Mouse (Mus musculus) neural tube, embryonic 12.5 days (tissue): ENCODE measurements around the gene Umodl1. TPM values are rescaled to one million over a fixed set of nuclear protein-coding genes. Genes with fewer than 3 reads are reported as not detected.

Experiments used
- ATAC-seq: fragments of 200-750 bp; cut with Nextera tagmentation; 2 replicates; pipeline ENCODE4 v1.8.0; 2017; ENCODE audit warnings: low read depth, mild to moderate bottlenecking, moderate TSS enrichment, moderate library complexity; ENCODE audit not compliant: low FRiP score
- H3K27ac ChIP-seq: fragments of 300-500 bp; sonication (generic); 2 replicates; pipeline ENCODE4 v1.5.1; 2016
- H3K27me3 ChIP-seq: fragments of 300-500 bp; sonication (generic); replicated peaks from 2 replicates; pipeline ENCODE4 v1.6.1; 2016; ENCODE audit warnings: mild to moderate bottlenecking
- H3K36me3 ChIP-seq: fragments of 300-500 bp; sonication (generic); 2 replicates; pipeline ENCODE4 v1.6.1; 2016; ENCODE audit warnings: mild to moderate bottlenecking
- H3K4me1 ChIP-seq: fragments of 300-500 bp; sonication (generic); 2 replicates; pipeline ENCODE4 v1.6.1; 2016
- H3K4me2 ChIP-seq: fragments of 300-500 bp; sonication (generic); replicated peaks from 2 replicates; pipeline ENCODE4 v1.6.1; 2016; ENCODE audit warnings: mild to moderate bottlenecking
- H3K4me3 ChIP-seq: fragments of 300-500 bp; sonication (generic); 2 replicates; pipeline ENCODE4 v1.5.1; 2016
- H3K9ac ChIP-seq: fragments of 300-500 bp; sonication (generic); 2 replicates; pipeline ENCODE4 v1.6.1; 2016; ENCODE audit warnings: mild to moderate bottlenecking
- H3K9me3 ChIP-seq: fragments of 300-500 bp; sonication (generic); 2 replicates; pipeline ENCODE4 v1.6.1; 2016; ENCODE audit warnings: mild to moderate bottlenecking
- WGBS: fragments of 180-500 bp; shearing (Covaris S2); methylation state at CpG from one replicate; pipeline ENCODE4 v1.1.7; 2016; 5-methylcytosine and 5-hydroxymethylcytosine counted together
- polyA plus RNA-seq: library from polyadenylated mRNA; unstranded; fragments of >200 nt; fragmentation: Nextera tagmentation; extraction: Ambion mirVana; gene quantifications from 2 replicates; pipeline ENCODE4 v1.2.1, GENCODE M21; 2016

Umodl1 gene
- polyA plus RNA-seq, 1 experiment from 2014 or later: not detected

- no peak for ATAC-seq
- 0 out of 2 replicates have a peak, but pooled peaks cover 3% of the 10 kb centered on the region for H3K4me1 ChIP-seq
- H3K27ac ChIP-seq: no peak overlapping the region
- no peaks in the 10 kb centered on the region for H3K36me3 ChIP-seq
- 91% methylated on average over 6 of the region's 6 CpGs for WGBS
- H3K27me3 ChIP-seq: no peaks in the 10 kb centered on the region
- H3K9ac ChIP-seq: no peak overlapping the region
- H3K9me3 ChIP-seq: peaks cover 12% of the 10 kb centered on the region; the same call in 1 of the 2 replicates
- H3K4me3 ChIP-seq: no peak overlapping the region
- H3K4me2 ChIP-seq: no peak overlapping the region
Observed at GRCm38 (mm10) chr17:31027723-31028122, 73.3 kb downstream of the Umodl1 start.

GRCm38 (mm10) chr17:31028821-31029370 is 74.5 kb downstream of the Umodl1 start:
- Histone ChIP-seq H3K4me3 (no peak overlapping the region), H3K27me3 (no peaks in the 10 kb centered on the region), H3K36me3 (no peaks in the 10 kb centered on the region), H3K9ac (no peak overlapping the region), H3K9me3 (peaks cover 12% of the 10 kb centered on the region; the same call in 1 of the 2 replicates), H3K27ac (no peak overlapping the region), H3K4me2 (no peak overlapping the region), H3K4me1 (0 out of 2 replicates have a peak, but pooled peaks cover 7% of the 10 kb centered on the region)
- no peak for ATAC-seq
- 84% methylated on average over 9 of the region's 9 CpGs for WGBS

- Histone ChIP-seq H3K4me3 (no peak overlapping the region), H3K36me3 (no peaks in the 10 kb centered on the region), H3K4me1 (0 out of 2 replicates have a peak, but pooled peaks cover 9% of the 10 kb centered on the region), H3K27me3 (no peaks in the 10 kb centered on the region), H3K9ac (no peak overlapping the region), H3K27ac (no peak overlapping the region), H3K4me2 (no peak overlapping the region), H3K9me3 (peaks cover 12% of the 10 kb centered on the region; the same call in 1 of the 2 replicates)
- no peak for ATAC-seq
- 91% methylated on average over 4 of the region's 4 CpGs for WGBS
Observed at GRCm38 (mm10) chr17:31029407-31029806, 75.0 kb downstream of the Umodl1 start.

- Histone ChIP-seq H3K9me3 (peaks cover 12% of the 10 kb centered on the region; the same call in 1 of the 2 replicates), H3K4me2 (no peak overlapping the region), H3K27ac (no peak overlapping the region), H3K4me3 (no peak overlapping the region), H3K36me3 (no peaks in the 10 kb centered on the region), H3K9ac (no peak overlapping the region), H3K4me1 (0 out of 2 replicates have a peak, but pooled peaks cover 7% of the 10 kb centered on the region), H3K27me3 (no peaks in the 10 kb centered on the region)
- WGBS: 90% methylated on average over 4 of the region's 4 CpGs
- no peak for ATAC-seq
Observed at GRCm38 (mm10) chr17:31032341-31032740, 77.9 kb downstream of the Umodl1 start.

- no peak for ATAC-seq
- no peak overlapping the region for H3K27ac ChIP-seq
- peaks cover 12% of the 10 kb centered on the region; the same call in 1 of the 2 replicates for H3K9me3 ChIP-seq
- WGBS: 86% methylated on average over 2 of the region's 2 CpGs
- H3K27me3 ChIP-seq: no peaks in the 10 kb centered on the region
- no peaks in the 10 kb centered on the region for H3K36me3 ChIP-seq
- no peak overlapping the region for H3K4me2 ChIP-seq
- H3K4me1 ChIP-seq: 0 out of 2 replicates have a peak, but pooled peaks cover 7% of the 10 kb centered on the region
- H3K4me3 ChIP-seq: no peak overlapping the region
- no peak overlapping the region for H3K9ac ChIP-seq
Observed at GRCm38 (mm10) chr17:31033251-31033650, 78.8 kb downstream of the Umodl1 start.

GRCm38 (mm10) chr17:31034165-31034564 is 79.7 kb downstream of the Umodl1 start:
- 55% methylated on average over 5 of the region's 5 CpGs for WGBS
- 0 out of 2 replicates have a peak, but pooled peaks cover 7% of the 10 kb centered on the region for H3K4me1 ChIP-seq
- no peaks in the 10 kb centered on the region for H3K36me3 ChIP-seq
- peaks cover 12% of the 10 kb centered on the region; the same call in 1 of the 2 replicates for H3K9me3 ChIP-seq
- no peak overlapping the region for H3K27ac ChIP-seq
- no peaks in the 10 kb centered on the region for H3K27me3 ChIP-seq
- ATAC-seq: no peak
- H3K9ac ChIP-seq: no peak overlapping the region
- no peak overlapping the region for H3K4me2 ChIP-seq
- no peak overlapping the region for H3K4me3 ChIP-seq

- Histone ChIP-seq H3K36me3 (no peaks in the 10 kb centered on the region), H3K4me1 (0 out of 2 replicates have a peak, but pooled peaks cover 7% of the 10 kb centered on the region), H3K27ac (no peak overlapping the region), H3K4me2 (no peak overlapping the region), H3K9ac (no peak overlapping the region), H3K4me3 (no peak overlapping the region), H3K9me3 (peaks cover 12% of the 10 kb centered on the region; the same call in 1 of the 2 replicates), H3K27me3 (no peaks in the 10 kb centered on the region)
- ATAC-seq: no peak
- 92% methylated on average over 9 of the region's 9 CpGs for WGBS
Observed at GRCm38 (mm10) chr17:31034674-31035356, 80.4 kb downstream of the Umodl1 start.

- H3K9me3 ChIP-seq: peaks cover 12% of the 10 kb centered on the region; the same call in 1 of the 2 replicates
- no peak for ATAC-seq
- no peak overlapping the region for H3K9ac ChIP-seq
- no peak overlapping the region for H3K4me3 ChIP-seq
- WGBS: 81% methylated on average over 22 of the region's 22 CpGs
- no peaks in the 10 kb centered on the region for H3K27me3 ChIP-seq
- H3K27ac ChIP-seq: no peak overlapping the region
- no peaks in the 10 kb centered on the region for H3K36me3 ChIP-seq
- H3K4me2 ChIP-seq: no peak overlapping the region
- 0 out of 2 replicates have a peak, but pooled peaks cover 7% of the 10 kb centered on the region for H3K4me1 ChIP-seq
Observed at GRCm38 (mm10) chr17:31036168-31036876, 81.9 kb downstream of the Umodl1 start.

- H3K27me3 ChIP-seq: no peaks in the 10 kb centered on the region
- peaks cover 3% of the 10 kb centered on the region; the same call in 1 of the 2 replicates for H3K9me3 ChIP-seq
- no peak overlapping the region for H3K4me3 ChIP-seq
- H3K4me2 ChIP-seq: no peak overlapping the region
- 0 out of 2 replicates have a peak, but pooled peaks cover 7% of the 10 kb centered on the region for H3K4me1 ChIP-seq
- no peak for ATAC-seq
- no peak overlapping the region for H3K9ac ChIP-seq
- H3K27ac ChIP-seq: no peak overlapping the region
- 79% methylated on average over 8 of the region's 8 CpGs for WGBS
- no peaks in the 10 kb centered on the region for H3K36me3 ChIP-seq
Observed at GRCm38 (mm10) chr17:31037331-31037730, 82.9 kb downstream of the Umodl1 start.

- WGBS: 83% methylated on average over 4 of the region's 4 CpGs
- ATAC-seq: no peak
- 0 out of 2 replicates have a peak, but pooled peaks cover 7% of the 10 kb centered on the region for H3K4me1 ChIP-seq
- H3K27me3 ChIP-seq: no peaks in the 10 kb centered on the region
- H3K27ac ChIP-seq: no peak overlapping the region
- no peak overlapping the region for H3K4me2 ChIP-seq
- no peak overlapping the region for H3K9ac ChIP-seq
- no peaks in the 10 kb centered on the region for H3K36me3 ChIP-seq
- no peaks in the 10 kb centered on the region for H3K9me3 ChIP-seq
- H3K4me3 ChIP-seq: no peak overlapping the region
Observed at GRCm38 (mm10) chr17:31038381-31038780, 83.9 kb downstream of the Umodl1 start.

GRCm38 (mm10) chr17:31039626-31040025 is 85.2 kb downstream of the Umodl1 start:
- H3K36me3 ChIP-seq: no peaks in the 10 kb centered on the region
- no peak for ATAC-seq
- H3K27me3 ChIP-seq: no peaks in the 10 kb centered on the region
- no peak overlapping the region for H3K27ac ChIP-seq
- H3K4me1 ChIP-seq: no peaks in the 10 kb centered on the region
- 67% methylated on average over 7 of the region's 7 CpGs for WGBS
- no peak overlapping the region for H3K4me2 ChIP-seq
- H3K9me3 ChIP-seq: no peaks in the 10 kb centered on the region
- H3K9ac ChIP-seq: no peak overlapping the region
- H3K4me3 ChIP-seq: no peak overlapping the region

GRCm38 (mm10) chr17:31040421-31040820 is 86.0 kb downstream of the Umodl1 start:
- Histone ChIP-seq H3K27me3 (no peaks in the 10 kb centered on the region), H3K9me3 (no peaks in the 10 kb centered on the region), H3K4me1 (no peaks in the 10 kb centered on the region), H3K4me2 (no peak overlapping the region), H3K36me3 (no peaks in the 10 kb centered on the region), H3K9ac (no peak overlapping the region), H3K27ac (no peak overlapping the region), H3K4me3 (no peak overlapping the region)
- 78% methylated on average over 7 of the region's 7 CpGs for WGBS
- ATAC-seq: no peak
